Mouse (Mus musculus) limb, embryonic 13.5 days (tissue): Measurements from ENCODE around the gene Slc35a1. TPM values are rescaled to one million over a fixed set of nuclear protein-coding genes. Genes with fewer than 3 reads are reported as not detected.

Source experiments
- ATAC-seq: fragments of 200-750 bp; cut with Nextera tagmentation; 2 replicates; pipeline ENCODE4 v1.8.0; 2017; ENCODE audit warnings: low read depth, moderate number of reproducible peaks, moderate TSS enrichment; ENCODE audit not compliant: low FRiP score
- H3K27ac ChIP-seq: fragments of 300-500 bp; sonication (generic); 2 replicates; pipeline ENCODE4 v1.5.1; 2015; ENCODE audit warnings: inconsistent platforms, mild to moderate bottlenecking, moderate library complexity
- H3K27me3 ChIP-seq: fragments of 300-500 bp; sonication (generic); 2 replicates; pipeline ENCODE4 v1.6.1; 2015; ENCODE audit warnings: mild to moderate bottlenecking, inconsistent platforms
- H3K36me3 ChIP-seq: fragments of 300-500 bp; sonication (generic); 2 replicates; pipeline ENCODE4 v1.6.1; 2015; ENCODE audit warnings: inconsistent platforms, mild to moderate bottlenecking, moderate library complexity
- H3K4me1 ChIP-seq: fragments of 300-500 bp; sonication (generic); 2 replicates; pipeline ENCODE4 v1.6.1; 2015; ENCODE audit warnings: inconsistent platforms
- H3K4me2 ChIP-seq: fragments of 300-500 bp; sonication (generic); replicated peaks from 2 replicates; pipeline ENCODE4 v1.6.1; 2015; ENCODE audit warnings: inconsistent platforms, mild to moderate bottlenecking, moderate library complexity
- H3K4me3 ChIP-seq: fragments of 300-500 bp; sonication (generic); 2 replicates; pipeline ENCODE4 v1.5.1; 2015; ENCODE audit warnings: moderate library complexity, mild to moderate bottlenecking, inconsistent platforms
- H3K9ac ChIP-seq: fragments of 300-500 bp; sonication (generic); 2 replicates; pipeline ENCODE4 v1.6.1; 2015; ENCODE audit warnings: mild to moderate bottlenecking, inconsistent platforms
- H3K9me3 ChIP-seq: fragments of 300-500 bp; sonication (generic); 2 replicates; pipeline ENCODE4 v1.6.1; 2016; ENCODE audit warnings: inconsistent platforms
- WGBS: fragments of 180-500 bp; shearing (Covaris S2); methylation state at CpG from one replicate; pipeline ENCODE4 v1.1.7; 2015; 5-methylcytosine and 5-hydroxymethylcytosine counted together
- polyA plus RNA-seq: library from polyadenylated mRNA; unstranded; fragments of >200 nt; fragmentation: Nextera tagmentation; extraction: Ambion mirVana; gene quantifications from 2 replicates; pipeline ENCODE4 v1.2.1, GENCODE M21; 2015

Slc35a1 gene
- polyA plus RNA-seq, 1 experiment from 2014 or later, result 58.0 TPM

DNA sequence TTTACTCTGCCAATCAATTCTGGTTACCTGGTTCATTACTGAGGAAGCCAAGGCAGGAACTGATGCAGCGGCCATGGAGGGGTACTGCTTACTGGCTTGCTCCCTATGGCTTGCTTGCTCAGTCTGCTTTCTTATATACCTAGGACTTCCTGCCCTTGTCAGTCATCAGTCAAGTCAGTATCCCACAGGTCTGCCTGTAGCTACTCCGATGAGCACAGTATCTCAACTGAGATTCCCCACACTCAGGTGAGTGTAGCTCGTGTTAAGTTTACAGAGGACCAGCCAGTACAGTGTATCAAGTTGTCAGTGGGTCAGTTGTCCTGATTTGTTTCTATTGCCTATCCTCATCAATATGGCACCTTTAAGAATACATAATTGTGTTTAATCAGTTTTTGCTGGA, 46.5 kb downstream of the Slc35a1 start:
- no peak overlapping the region for H3K4me2 ChIP-seq
- no peak overlapping the region for H3K27ac ChIP-seq
- H3K9ac ChIP-seq, result no peak overlapping the region
- H3K27me3 ChIP-seq, result no peaks in the 10 kb centered on the region
- H3K4me1 ChIP-seq, result no peaks in the 10 kb centered on the region
- no peak for ATAC-seq
- H3K36me3 ChIP-seq, result peaks cover 33% of the 10 kb centered on the region
- no peak overlapping the region for H3K4me3 ChIP-seq
- 99% methylated on average over 3 of the region's 3 CpGs for WGBS
- no peaks in the 10 kb centered on the region for H3K9me3 ChIP-seq

GRCm38 (mm10) chr4:34639745-34640364, 47.4 kb downstream of the Slc35a1 start:
- peak; percentile 71; the same call in 1 of the 2 replicates for ATAC-seq
- no peak overlapping the region for H3K4me3 ChIP-seq
- H3K4me1 ChIP-seq, result no peaks in the 10 kb centered on the region
- no peaks in the 10 kb centered on the region for H3K9me3 ChIP-seq
- H3K36me3 ChIP-seq, result peaks cover 32% of the 10 kb centered on the region
- H3K27me3 ChIP-seq, result no peaks in the 10 kb centered on the region
- H3K4me2 ChIP-seq, result no peak overlapping the region
- peak overlapping the region; percentile 48; the same call in 1 of the 2 replicates for H3K27ac ChIP-seq
- 50% methylated on average over 5 of the region's 5 CpGs for WGBS
- no peak overlapping the region for H3K9ac ChIP-seq

GRCm38 (mm10) chr4:34637851-34638250, 49.4 kb downstream of the Slc35a1 start:
- Histone ChIP-seq H3K27me3 (no peaks in the 10 kb centered on the region), H3K9ac (no peak overlapping the region), H3K4me1 (no peaks in the 10 kb centered on the region), H3K27ac (no peak overlapping the region), H3K36me3 (peaks cover 40% of the 10 kb centered on the region), H3K4me3 (no peak overlapping the region), H3K4me2 (no peak overlapping the region), H3K9me3 (no peaks in the 10 kb centered on the region)
- WGBS, result 84% methylated on average over 4 of the region's 4 CpGs
- no peak for ATAC-seq

- no peak for ATAC-seq
- H3K27me3 ChIP-seq, result no peaks in the 10 kb centered on the region
- WGBS, result 83% methylated on average over 7 of the region's 7 CpGs
These were observed 49.9 kb downstream of the Slc35a1 start for GRCm38 (mm10) chr4:34637386-34637785.

GRCm38 (mm10) chr4:34636036-34636435, 51.2 kb downstream of the Slc35a1 start:
- no peak overlapping the region for H3K9ac ChIP-seq
- ATAC-seq, result no peak
- H3K4me3 ChIP-seq, result no peak overlapping the region
- H3K4me1 ChIP-seq, result no peaks in the 10 kb centered on the region
- no peak overlapping the region for H3K4me2 ChIP-seq
- no peaks in the 10 kb centered on the region for H3K27me3 ChIP-seq
- H3K36me3 ChIP-seq, result peaks cover 39% of the 10 kb centered on the region
- WGBS, result 84% methylated on average over 5 of the region's 5 CpGs
- no peak overlapping the region for H3K27ac ChIP-seq
- no peaks in the 10 kb centered on the region for H3K9me3 ChIP-seq

More at GRCm38 (mm10) chr4:34637386-34637785, 49.9 kb downstream of the Slc35a1 start:
- Histone ChIP-seq H3K9me3 (no peaks in the 10 kb centered on the region), H3K27ac (no peak overlapping the region), H3K4me1 (no peaks in the 10 kb centered on the region), H3K9ac (no peak overlapping the region), H3K4me2 (no peak overlapping the region), H3K36me3 (peaks cover 40% of the 10 kb centered on the region), H3K4me3 (no peak overlapping the region)

DNA sequence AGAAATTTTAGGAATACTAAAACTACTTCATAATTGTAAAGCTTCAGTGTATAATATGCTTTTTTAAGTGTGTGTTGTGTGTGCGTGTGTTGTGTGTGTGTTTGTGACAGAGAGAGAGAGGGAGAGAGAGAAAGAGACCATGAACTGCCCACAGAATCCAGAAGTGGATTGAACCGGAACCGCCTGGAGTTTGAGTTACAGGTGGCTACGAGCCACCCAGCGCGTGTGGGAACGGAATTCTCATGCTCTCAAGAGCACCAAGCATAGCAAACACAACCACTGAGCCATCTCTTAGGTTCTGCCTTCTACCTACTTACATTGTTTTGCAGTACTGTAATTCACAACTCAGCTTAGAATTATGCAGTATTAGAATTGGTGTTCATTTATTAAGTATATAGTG, 53.1 kb downstream of the Slc35a1 start:
- Histone ChIP-seq H3K4me3 (no peak overlapping the region), H3K9me3 (no peaks in the 10 kb centered on the region), H3K4me2 (no peak overlapping the region), H3K27ac (no peak overlapping the region), H3K9ac (no peak overlapping the region), H3K27me3 (no peaks in the 10 kb centered on the region), H3K36me3 (peaks cover 40% of the 10 kb centered on the region), H3K4me1 (no peaks in the 10 kb centered on the region)
- ATAC-seq, result no peak
- 95% methylated on average over 7 of the region's 7 CpGs for WGBS

GRCm38 (mm10) chr4:34629956-34630355, 57.3 kb downstream of the Slc35a1 start:
- Histone ChIP-seq H3K36me3 (peaks cover 64% of the 10 kb centered on the region), H3K27ac (no peak overlapping the region), H3K9ac (no peak overlapping the region), H3K9me3 (no peaks in the 10 kb centered on the region), H3K27me3 (no peaks in the 10 kb centered on the region), H3K4me3 (no peak overlapping the region), H3K4me2 (no peak overlapping the region), H3K4me1 (no peaks in the 10 kb centered on the region)
- ATAC-seq, result no peak
- 90% methylated on average over 1 of the region's 1 CpGs for WGBS

- 80% methylated on average over 6 of the region's 6 CpGs for WGBS
- Histone ChIP-seq H3K27ac (no peak overlapping the region), H3K27me3 (no peaks in the 10 kb centered on the region), H3K4me3 (no peak overlapping the region), H3K9ac (no peak overlapping the region), H3K9me3 (no peaks in the 10 kb centered on the region), H3K4me2 (no peak overlapping the region), H3K36me3 (peaks cover 64% of the 10 kb centered on the region), H3K4me1 (no peaks in the 10 kb centered on the region)
- no peak for ATAC-seq
These were observed 60.8 kb downstream of the Slc35a1 start for GRCm38 (mm10) chr4:34626401-34626800.

GRCm38 (mm10) chr4:34625556-34625955, 61.7 kb downstream of the Slc35a1 start:
- no peak overlapping the region for H3K9ac ChIP-seq
- no peaks in the 10 kb centered on the region for H3K4me1 ChIP-seq
- no peaks in the 10 kb centered on the region for H3K27me3 ChIP-seq
- peaks cover 57% of the 10 kb centered on the region for H3K36me3 ChIP-seq
- no peak for ATAC-seq
- H3K27ac ChIP-seq, result no peak overlapping the region
- H3K4me3 ChIP-seq, result no peak overlapping the region
- WGBS, result 87% methylated on average over 4 of the region's 4 CpGs
- H3K9me3 ChIP-seq, result no peaks in the 10 kb centered on the region
- H3K4me2 ChIP-seq, result no peak overlapping the region

DNA sequence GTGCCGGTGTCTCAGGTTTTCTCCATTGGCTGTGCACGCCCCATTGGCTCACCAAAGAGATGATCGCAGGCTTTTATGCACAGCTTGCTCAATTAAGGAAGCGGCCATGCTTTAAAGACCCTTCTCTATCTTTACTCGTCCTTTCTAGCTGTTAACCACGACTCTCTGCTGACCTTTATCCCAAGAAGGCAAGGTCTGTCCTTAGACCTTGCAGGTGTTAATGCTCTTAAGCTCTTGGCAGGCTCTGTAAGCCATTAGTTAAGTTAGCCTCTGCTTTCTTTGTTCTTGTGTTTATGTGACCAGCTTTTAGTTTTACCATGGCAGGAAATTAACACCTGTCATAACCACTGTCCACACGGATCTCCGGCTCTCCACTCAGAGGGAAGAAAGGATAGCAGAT, 71.1 kb downstream of the Slc35a1 start:
- peak overlapping the region; percentile 92 for H3K4me2 ChIP-seq
- no peaks in the 10 kb centered on the region for H3K27me3 ChIP-seq
- H3K4me3 ChIP-seq, result peak overlapping the region; percentile 85
- H3K27ac ChIP-seq, result no peak overlapping the region
- no peak for ATAC-seq
- no peaks in the 10 kb centered on the region for H3K9me3 ChIP-seq
- WGBS, result 74% methylated on average over 8 of the region's 8 CpGs
- peak overlapping the region; percentile 86; the same call in 1 of the 2 replicates for H3K9ac ChIP-seq
- H3K4me1 ChIP-seq, result peaks cover 21% of the 10 kb centered on the region
- H3K36me3 ChIP-seq, result peaks cover 6% of the 10 kb centered on the region

DNA sequence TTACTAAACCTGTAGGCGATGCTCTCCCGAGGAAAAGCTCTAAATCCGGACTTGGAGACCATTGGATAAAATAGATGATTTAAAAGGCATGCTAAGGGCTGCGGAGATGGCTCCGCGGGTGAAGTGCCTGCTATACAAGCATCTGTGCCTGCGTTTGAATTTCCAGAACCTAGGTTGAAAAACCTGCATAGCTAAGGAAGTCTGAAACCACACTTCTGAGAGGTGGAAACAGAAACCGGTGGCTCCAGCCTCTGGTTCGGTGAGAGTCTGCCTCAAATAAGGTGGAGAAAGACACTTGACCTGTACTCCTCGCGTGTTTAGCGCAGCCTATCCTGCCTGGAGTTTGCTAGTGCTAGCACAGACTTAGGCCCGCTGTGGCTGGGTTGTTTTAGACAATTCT, 71.9 kb downstream of the Slc35a1 start:
- Histone ChIP-seq H3K4me1 (peaks cover 21% of the 10 kb centered on the region), H3K9ac (peak overlapping the region; percentile 86), H3K27ac (no peak overlapping the region), H3K27me3 (no peaks in the 10 kb centered on the region), H3K9me3 (no peaks in the 10 kb centered on the region), H3K4me2 (peak overlapping the region; percentile 92), H3K36me3 (peaks cover 6% of the 10 kb centered on the region), H3K4me3 (peak overlapping the region; percentile 85)
- peak; percentile 6; the same call in 1 of the 2 replicates for ATAC-seq
- 2% methylated on average over 13 of the region's 13 CpGs for WGBS

DNA sequence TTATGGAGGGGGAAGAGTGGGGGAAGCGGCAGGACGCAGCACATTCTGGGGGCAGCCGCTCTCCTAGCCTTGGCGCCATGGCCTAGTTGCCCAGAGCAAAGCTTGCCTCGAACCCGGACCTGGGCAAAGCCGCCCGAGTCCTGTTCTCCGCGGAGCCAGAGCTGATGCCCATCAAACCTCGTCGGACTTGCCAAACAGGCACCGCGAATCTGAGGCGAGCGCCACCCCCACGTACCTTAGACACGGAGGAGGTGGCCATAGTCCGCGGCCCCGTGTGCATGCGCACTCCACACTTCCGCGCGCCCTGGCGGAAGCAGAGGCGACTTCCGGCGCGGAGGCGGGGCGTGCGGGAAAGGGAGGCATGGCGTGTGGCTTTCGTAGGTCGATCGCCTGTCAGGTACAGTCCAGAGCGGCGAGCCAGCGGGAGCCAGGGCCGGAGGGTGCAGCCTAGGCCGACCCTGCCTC, 72.6 kb downstream of the Slc35a1 start, which contains the start of the genes Orc3 and Rars2:
Gene Orc3, minus strand, starts transcription at position 315 of the 465 bp plus-strand sequence.
Gene Rars2, plus strand, starts transcription at position 328 of the 465 bp plus-strand sequence.
- peak within 1 kb of the TSS; percentile 89 for H3K27ac ChIP-seq
- WGBS, result under 1% methylated on average over 42 of the region's 42 CpGs
- peak within 1 kb of the TSS; percentile 86 for H3K9ac ChIP-seq
- H3K9me3 ChIP-seq, result no peaks in the 10 kb centered on the region
- peak within 1 kb of the TSS; percentile 92 for H3K4me2 ChIP-seq
- peaks cover 21% of the 10 kb centered on the region for H3K4me1 ChIP-seq
- no peaks in the 10 kb centered on the region for H3K27me3 ChIP-seq
- peak; percentile 98 for ATAC-seq
- H3K4me3 ChIP-seq, result peak within 1 kb of the TSS; percentile 85
- peaks cover 5% of the 10 kb centered on the region for H3K36me3 ChIP-seq
